Mouse (Mus musculus) adipocyte (in vitro differentiated cells): ENCODE measurements around the gene Ccdc191.

ENCODE experiments used
- DNase-seq: peaks from one replicate; pipeline ENCODE4 v3.0.0-alpha.2; 2016; ENCODE audit warnings: low spot score

Ccdc191 gene

DNA sequence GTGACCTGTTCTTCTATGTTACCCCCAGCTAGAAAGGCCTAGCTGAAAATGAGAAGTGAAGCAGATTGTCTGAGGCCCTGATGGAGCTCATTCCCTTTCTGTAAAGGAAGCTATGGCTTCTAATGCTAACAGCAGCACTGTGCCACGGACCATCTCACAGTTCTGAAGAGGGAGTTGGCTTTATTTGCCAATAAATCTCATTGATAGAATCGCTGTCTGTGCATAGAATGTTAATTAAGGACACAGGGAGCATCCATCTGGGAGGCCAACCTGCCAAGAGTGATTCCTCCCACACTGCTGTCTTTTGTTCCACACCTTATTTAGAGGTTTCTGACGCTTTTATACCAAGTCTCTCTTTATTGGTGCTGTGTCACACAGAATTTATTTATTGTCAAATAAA lies 41.9 kb downstream of the Ccdc191 start:
- no peak for DNase-seq

DNA sequence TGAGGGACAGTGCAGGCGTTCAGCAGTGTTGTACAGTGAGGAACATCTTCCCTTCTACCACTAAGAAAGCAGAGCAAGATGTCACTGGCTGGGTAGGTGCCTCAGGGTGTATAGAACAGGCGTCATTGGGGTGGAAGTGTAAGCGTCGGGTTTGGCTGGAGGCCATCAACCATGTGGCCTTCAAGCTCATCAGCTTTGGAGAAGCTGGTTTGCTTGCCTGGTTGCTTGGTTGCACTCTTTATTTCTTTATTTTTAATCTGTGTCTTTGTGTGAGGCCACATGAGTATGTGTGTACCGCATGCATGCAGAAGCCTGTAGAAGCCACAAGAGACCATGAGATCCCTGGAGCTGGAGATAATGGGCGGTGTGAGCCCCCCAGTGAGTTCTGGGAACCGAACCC lies 42.7 kb downstream of the Ccdc191 start:
- no peak for DNase-seq

DNA sequence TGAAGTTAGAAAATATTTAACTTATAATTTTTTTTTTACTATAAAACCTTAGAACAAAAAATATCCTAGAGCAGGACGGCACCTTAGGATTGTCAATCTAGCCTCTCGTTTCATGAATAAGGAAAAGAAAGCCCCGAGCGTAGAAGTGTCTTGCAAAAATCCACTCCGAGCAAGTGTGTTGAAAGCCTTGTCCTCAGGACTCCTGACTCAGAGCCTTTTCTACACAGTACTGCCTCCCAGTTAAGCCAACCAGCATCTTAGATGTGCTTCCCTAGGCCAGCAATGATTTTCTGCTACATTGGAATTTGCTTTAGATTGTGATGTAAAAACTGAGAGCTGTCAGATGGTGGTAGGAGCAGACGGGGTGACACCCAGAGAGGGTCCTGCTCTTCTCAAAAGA lies 43.4 kb downstream of the Ccdc191 start:
- DNase-seq = no peak

DNA sequence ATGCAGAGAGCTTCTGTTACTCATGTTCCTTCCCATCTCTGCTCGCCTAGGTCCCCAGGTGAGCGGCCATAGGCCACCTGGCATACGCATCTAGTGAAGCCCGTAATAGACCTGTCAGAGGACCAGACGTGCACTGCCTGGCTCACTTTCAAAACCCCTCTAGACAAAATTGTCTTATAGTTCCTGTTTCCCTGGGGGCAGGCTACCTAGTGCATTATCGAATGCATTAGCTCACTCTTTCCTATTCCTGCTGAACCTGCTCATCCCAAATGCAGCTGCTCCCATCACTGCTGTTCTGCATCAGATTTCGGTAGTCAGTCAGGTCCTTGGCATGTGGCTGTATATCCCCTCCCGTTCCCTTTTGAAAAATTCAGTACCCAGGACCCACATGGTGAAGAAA lies 45.3 kb downstream of the Ccdc191 start:
- no peak for DNase-seq

DNA sequence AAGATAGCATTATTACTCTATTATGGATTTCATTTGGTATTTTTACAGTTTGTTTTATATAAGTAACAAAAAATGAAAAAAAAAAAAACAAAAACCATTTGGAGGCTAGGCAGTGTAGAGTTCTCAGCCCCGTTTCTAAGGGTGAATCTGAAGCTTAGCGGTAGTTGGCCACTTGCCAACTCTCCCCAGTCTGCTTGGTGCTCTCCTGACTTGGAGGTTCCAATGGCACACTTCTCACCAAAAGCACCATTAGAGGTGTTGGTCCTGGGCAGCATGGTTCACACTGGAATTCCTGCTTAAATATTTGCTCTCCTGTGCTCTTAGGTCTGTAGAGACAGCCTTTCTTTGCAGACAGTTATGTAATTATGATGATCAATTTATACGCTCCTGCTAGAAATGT lies 45.8 kb downstream of the Ccdc191 start:
- DNase-seq = no peak

DNA sequence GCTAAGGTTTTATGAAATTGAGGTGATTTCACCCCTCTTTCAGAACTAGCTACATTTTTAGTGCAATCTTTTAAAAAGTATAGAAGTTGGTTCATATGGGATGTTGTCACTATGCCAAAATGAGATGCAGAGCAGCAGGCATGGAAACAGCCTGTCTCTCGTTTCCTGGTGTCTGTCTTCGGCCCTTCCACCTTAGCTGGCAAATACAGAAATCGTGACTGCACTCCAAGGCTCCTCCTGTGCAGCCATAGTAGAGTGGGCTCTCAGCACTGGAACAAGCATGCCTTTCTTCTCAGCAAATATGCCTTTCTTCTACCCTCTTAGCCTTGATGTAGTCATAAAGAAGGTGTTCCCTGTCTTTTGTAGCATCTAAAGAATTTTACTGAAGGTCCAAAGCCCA lies 46.3 kb downstream of the Ccdc191 start:
- DNase-seq = no peak

DNA sequence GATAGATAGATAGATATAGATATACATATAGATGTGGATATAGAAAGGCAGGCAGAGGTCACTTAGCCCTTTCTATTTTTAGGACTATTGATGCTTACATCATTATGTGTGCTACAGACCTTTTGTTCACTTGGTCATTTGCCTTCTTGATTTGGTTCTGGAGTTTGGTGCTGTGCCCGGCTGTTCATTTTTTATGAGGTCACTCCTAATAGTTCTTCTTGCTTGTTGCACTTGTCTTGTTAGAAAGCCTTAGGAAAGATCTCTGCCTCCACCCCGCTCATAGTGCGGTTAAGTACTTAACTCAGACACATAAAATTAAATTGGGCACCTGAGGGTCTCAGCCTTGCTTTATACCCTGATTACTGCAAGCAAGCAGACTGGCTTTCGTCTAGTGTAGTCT lies 51.2 kb downstream of the Ccdc191 start:
- DNase-seq = peak; percentile 63

DNA sequence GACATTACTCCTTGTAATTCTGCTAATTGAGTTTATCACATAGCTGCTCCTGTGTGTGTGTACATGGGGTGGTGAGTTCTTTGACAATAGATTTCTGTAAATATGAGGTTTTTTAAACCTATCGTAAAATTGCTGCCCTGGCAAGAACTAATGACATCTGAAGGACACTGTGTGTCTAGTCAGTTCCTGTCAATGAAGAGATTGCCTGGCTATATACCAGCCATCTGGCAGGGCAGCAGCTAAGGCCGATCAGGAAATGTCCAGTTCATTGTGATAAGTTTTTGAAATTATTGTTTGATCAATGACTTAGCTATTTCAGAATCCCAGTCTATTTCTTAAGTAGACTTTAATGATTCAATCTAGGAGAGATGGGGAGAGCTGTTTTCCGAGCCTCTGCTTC lies 55.8 kb downstream of the Ccdc191 start:
- no peak for DNase-seq

DNA sequence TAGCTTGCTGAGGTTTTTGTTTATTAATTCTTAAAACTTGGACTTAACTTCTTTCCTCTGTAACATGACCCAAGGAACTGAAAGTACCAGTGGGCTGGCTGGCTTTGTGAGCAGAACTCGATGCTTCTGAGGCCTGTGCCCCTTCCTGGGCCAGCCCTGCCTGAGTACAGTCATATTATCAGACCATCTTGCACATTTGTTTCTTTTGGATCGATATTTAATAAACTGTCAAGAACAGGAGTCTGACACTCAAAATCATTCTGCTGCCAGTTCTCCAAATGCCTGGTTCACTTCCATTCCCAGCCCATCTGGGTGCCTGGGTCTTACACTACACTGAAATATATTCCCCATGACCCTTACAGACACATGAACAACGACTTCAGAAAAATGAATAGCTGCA lies 56.3 kb downstream of the Ccdc191 start:
- DNase-seq = peak; percentile 4

DNA sequence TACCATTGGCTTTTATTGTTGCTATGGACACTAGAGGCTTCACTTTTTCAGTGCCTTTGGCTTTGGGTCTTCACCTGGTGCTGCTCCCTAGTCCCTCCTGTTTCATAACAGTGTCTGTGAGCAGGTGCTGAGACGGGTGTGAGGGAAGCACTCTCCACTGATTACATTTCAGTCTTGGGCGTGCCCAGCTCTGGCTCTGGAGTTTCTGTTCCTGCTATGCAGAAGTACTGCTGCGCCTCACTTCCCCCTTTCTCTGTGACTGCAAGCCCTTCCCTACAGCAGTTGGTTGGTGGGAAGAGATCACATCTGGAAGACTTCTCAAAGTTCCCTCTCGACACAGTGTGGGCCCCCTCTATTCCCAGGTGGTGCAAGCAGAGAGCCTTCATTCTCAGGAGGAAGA lies 62.0 kb downstream of the Ccdc191 start:
- no peak for DNase-seq

DNA sequence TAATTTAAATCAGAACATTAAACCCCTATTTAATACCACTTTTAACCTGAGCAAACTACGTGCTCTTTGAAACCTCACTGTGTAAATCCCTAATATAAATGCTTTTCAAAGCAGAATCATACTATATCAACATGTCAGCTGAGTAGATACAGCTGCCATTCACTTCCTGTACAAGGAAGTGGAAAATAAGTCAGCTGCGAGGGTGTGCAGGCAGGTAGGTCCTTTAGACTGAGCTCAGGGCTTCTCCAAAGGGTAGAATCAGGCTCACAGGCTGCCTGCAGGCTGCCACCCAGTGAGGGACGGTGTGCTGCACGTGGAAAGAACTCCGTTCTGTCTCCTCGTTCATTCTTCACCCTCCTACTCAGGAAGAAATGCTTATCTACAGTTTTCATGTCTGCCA lies 65.3 kb downstream of the Ccdc191 start:
- DNase-seq = no peak

DNA sequence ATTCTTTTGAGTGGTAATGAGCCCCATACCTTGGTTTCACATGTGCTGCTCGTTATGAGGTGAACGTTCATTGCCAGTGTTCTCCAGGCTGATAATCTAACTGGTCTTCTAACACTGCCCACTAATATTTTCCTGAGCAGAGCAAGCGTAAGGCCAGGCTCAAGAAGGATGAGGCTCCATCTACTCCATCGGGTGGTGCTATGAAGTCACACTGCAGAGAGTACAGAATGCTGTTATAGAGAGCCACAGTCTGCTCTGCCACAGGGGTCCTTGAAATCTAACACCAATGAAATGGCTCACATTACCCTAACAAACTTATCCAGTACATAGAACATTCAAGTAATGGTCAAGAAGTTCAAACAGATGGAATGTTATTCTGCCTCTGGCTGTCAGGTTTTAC lies 68.4 kb downstream of the Ccdc191 start:
- no peak for DNase-seq

DNA sequence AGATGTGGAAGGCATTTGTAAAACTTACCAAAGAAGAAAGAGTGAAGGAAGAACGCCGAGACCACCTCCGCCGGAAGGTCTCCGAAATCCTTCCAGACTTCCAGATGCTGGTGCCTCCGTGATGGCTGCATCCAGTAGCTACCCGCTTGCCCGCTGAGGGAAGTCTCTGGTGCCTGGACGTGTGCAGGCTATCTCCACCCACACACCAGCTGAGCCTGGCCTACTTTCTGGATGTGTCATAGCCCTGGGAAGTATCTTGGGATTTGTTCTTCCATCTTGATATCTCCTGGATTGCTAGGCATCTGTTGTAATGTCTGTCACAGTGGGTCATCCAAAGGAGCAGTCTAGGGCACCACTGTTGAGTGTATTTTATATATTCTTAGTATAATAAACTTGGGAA lies 73.7 kb downstream of the Ccdc191 start:
- DNase-seq = no peak

DNA sequence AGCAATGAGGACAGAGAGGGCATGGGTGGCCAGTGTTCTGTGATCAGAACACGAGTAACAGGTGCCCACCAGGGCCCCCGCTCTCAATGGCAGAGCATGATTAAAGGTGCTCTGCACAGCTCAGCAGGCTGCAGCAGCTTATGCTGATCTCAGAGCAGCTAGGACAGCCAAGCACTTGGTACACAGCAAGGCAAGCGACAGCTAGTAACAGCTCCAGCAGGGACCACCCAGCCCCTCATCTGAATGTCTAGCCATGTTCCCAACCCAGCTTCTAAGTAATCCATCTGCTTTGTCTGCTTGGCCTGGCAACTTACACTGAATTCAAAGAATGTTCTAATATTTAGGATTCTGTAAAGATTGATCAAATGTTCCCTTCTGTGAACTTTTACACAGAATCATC lies 74.2 kb downstream of the Ccdc191 start:
- DNase-seq = no peak

DNA sequence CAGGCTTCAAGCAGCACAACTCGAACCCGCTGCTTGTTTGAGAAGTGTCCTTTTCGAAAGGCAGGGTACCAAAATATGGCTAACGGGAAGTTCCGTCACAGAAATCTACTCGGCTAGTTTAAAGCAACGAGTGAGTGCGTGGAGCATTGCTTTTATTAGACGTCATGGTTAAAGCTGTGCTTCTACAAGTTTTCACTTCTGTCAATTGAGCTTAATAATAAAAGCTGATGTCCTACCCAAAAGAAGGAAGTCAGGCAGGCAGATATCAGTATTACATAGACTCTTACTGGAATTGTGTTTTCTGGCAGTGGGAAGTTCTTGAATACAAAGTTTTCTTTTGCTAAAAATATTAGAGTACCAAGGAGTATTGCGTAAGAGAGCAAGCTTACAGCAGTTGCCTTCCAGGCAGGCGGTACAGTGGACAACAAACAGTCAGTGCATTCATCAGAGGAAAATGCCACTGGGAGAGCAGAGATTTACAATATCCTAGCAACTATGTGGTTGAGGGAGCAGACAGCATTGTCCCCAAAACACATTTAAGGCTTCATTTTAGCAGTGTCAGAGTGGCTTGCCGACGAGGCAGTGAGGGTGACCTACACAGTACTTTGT lies 76.3 kb downstream of the Ccdc191 start:
- DNase-seq = peak; percentile 60

DNA sequence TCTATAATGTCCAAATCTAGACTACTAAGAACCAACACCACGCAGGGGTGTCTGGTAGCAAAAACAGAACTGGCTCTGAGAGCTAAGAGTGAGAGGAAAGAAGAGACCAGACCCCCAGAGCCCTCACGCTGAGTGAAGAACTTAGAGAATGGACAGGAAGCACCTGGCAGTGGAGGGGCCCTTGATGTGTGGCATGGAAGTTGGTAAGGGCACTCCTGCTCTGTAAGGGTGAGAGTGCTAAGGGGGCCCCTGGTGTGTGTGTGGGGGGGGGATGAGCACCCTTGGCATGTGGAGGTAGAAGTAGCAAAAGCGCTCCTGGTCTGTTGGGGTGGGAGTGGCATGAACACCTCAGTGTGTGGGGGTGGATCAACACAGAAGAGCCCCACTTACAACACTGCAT lies 80.8 kb downstream of the Ccdc191 start:
- DNase-seq = no peak

DNA sequence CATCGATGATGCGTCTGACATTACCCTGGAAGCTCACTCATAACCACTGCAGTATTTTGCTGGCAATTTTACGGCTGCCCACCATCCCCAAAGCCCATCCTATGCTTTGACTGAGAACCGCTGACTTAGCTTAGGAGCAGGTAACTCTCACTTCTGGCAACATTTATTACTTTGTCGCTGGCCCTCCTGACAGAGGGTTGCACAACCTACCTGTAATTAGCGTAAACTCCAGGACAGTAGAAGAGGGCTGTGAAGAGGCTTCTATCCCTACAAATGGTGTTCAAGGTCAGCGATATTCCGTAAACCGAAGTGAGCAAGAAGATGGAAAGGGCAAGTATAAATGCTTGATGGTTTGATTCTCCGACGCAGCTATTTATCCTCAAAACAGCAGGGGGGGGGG lies 81.6 kb downstream of the Ccdc191 start:
- no peak for DNase-seq

DNA sequence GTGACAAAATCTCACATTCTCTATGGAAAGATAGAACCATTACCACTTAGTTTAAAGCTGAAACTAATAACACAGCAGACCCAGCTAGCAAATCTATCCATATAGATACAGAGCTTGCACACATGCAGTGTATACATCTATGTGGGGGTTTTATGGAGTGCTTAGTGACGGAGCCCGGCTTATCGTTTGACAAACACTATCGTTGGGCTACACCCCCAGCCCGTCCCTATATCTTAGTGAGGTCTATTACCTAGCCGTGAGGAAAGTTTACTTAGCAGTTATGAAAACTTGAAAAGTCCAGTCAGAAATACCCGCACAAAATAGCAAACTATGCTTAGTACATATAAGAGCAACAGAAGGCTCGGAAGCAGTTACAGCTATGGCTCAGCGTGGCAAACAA lies 82.1 kb downstream of the Ccdc191 start:
- no peak for DNase-seq

DNA sequence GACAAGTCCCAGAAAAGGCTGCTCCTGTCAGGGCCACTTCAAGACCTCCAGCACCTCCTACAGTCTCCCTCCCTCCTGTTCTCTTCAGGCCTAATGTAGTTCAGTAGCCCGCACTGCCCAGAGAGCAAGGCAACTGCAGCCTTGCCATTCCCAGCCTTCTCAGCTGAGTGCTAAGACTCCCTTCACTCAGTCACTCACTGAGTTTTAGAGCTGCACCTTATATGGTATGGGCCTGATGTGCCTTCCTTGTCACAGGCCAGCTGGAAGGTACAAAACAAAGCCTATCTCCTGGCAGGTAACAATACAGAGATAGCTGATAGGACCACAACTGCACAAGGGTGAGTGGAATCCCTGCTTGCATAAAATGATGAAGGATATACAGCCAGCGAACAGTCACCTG lies 82.8 kb downstream of the Ccdc191 start:
- DNase-seq = no peak

DNA sequence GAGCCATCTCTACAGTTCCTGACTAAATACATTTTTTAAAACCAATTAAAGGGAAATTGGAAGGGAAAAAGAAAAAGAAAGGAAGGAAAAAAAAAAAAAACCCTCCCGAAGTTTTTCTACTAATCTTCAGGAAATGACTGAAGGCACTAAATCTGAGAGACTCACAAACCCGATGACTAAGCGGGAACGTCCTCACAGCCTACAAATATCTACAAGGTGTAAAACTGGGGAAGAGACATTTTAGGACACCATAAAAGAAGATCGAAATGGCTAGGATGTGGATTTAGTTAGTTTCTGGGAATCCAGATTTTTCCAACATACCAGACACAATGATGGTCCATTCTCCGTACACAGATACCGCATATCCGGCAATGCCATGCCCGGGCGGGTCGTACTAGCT lies 83.5 kb downstream of the Ccdc191 start:
- DNase-seq = no peak

DNA sequence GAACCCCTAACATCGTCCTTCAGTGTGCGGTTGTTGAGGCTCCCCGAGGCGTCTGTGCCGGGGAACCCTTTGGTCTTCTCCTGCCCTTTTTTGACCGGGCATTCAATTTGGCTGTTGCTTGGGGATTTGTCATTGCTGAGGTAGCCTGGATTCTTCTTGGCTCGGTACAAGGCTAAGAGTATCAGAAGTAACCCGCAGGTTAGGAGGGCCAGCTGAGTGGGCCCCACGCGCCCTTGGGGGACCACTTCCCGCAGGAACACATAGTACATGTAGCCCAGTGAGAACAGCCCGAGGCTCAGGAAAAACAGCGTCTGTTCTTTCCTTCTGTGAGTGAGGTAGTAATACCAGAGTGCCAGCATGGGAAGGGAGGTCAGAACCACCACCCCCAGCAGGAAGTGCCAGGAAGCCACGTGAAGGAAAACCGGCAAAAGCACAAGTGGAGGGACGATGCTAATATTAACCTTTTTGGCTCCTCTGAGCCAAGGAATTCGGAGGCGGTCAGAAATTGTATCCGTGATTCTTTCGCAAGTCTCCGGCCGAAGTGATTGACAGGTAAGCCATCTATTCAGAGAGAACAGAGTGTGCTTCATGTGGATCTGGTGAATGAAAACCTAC lies 84.1 kb downstream of the Ccdc191 start:
- DNase-seq = no peak

DNA sequence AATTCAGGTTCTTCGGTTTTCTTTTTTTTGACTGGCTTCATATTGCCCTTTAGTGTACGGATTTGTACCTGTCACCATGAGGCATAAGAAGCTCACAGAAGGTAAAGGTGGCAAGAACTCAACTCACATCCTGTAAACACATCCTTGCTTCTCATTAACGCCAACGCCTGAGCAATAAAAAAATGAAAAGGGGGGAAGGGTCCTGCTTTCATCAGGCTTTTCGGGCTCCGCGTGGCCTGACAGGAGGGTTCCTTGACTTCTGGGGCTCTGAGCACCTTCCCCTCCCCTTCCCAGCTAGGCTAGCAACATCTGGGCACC lies 89.4 kb downstream of the Ccdc191 start:
- no peak for DNase-seq

DNA sequence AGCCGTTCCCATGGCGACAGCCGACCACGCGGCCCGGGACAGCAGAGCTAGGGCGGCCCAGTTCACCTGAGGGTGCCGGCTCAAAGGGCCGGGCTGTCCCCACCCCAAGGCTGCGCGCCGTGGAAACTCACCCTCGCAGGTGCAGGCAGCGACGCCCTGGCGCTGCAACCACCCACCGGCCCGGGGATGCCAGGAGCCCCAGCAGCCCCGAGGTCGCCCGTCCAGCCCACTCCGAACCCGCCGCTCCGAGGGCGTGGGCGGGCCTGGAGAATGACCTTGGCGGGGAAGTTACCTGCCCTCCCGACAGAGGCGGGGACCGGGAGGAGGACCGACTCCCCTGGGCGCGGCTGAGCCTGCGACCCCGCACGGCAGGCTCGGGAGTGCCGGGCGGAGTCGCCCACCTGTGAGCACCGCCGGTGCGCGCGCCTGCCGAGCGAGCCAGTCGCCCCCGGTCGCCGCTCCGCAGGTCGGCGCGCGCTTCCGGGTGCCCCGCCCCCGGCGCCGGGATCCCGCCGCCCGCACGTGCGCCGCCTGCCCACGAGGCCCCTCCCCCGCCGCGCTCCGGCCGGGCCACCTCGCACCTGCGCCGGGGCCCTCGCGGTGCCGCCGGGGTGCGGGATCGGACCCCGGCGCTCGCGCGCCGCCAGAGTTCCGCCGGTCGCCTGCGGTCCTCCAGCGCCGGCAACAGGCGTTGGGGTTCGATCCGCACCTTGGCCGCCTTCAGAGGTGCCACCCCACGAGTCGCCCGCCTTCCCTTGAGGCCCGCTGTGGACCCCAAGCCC lies 89.9 kb downstream of the Ccdc191 start, which contains the start of gene Zdhhc23:
TSS of gene Zdhhc23 (minus strand) at position 464 of the 782 bp plus-strand sequence.
- DNase-seq = no peak

DNA sequence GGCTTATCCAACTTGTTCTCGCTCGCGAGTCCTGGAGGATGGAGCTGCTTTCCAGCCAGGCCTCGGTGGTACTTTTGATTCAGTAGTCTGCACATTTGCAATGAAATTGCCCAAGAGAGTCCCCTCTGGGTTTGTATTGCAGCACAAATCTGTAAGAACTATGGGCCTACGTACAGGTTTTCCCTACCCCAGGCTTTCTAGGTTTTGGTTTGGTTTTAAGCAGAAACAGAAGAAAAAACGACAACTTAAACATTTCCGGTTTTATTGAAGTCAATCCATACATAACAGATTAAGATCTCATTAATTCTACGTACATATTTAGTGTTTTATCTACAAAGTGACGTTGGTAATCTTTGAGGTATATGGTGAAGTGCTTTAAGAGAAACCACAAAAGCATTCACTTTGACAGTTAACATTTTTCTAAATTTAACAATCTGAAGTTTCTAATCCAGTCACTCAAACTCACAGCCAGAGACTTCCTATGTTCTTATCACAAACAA lies 90.6 kb downstream of the Ccdc191 start:
- DNase-seq = no peak
